Mouse (Mus musculus) bone marrow, adult 2 months (tissue): ENCODE measurements around the gene Gm28539.

Experiments used
- CTCF ChIP-seq: fragments of 200-500 bp; IDR thresholded peaks from 2 replicates; pipeline ENCODE4 v1.5.1; 2011; ENCODE audit warnings: low read length, control low read depth; ENCODE audit not compliant: control insufficient read depth, insufficient read depth
- POLR2A ChIP-seq: fragments of 200-500 bp; IDR thresholded peaks from 2 replicates; pipeline ENCODE4 v1.6.1; 2011; ENCODE audit warnings: low read depth, mild to moderate bottlenecking, control low read depth, low read length, borderline replicate concordance; ENCODE audit not compliant: control insufficient read depth

GRCm38 (mm10) chr16:18811032-18811431 is 25.4 kb upstream of the Gm28539 start:
- TF ChIP-seq CTCF (no peak), POLR2A (no peak)
